Mouse (Mus musculus) frontal cortex, postnatal 25 days (tissue): ENCODE data around the gene Prkg1.
"Not testable (repeated sequence)": the region's sequence is repeated elsewhere in the genome, so short reads cannot be mapped to it uniquely, and the experiment has no call there.

Experiments used
- DNase-seq, 2 experiments: peaks; one replicate each; pipeline ENCODE4 v3.0.0; 2022; ENCODE audit warnings: low spot score in 2 of 2

Gene Prkg1

GRCm38 (mm10) chr19:31284581-31284980 lies 480.3 kb downstream of the Prkg1 start:
- no peak for DNase-seq

GRCm38 (mm10) chr19:31284126-31284525 lies 480.7 kb downstream of the Prkg1 start:
- DNase-seq: no peak

- DNase-seq: no peak
Observed at GRCm38 (mm10) chr19:31283617-31284016, 481.2 kb downstream of the Prkg1 start.

- DNase-seq: no peak
Observed at GRCm38 (mm10) chr19:31279797-31280486, 484.9 kb downstream of the Prkg1 start.

GRCm38 (mm10) chr19:31262438-31262837 lies 502.4 kb downstream of the Prkg1 start:
- no peak for DNase-seq

GRCm38 (mm10) chr19:31260494-31260893 lies 504.3 kb downstream of the Prkg1 start:
- DNase-seq: no peak

- no peak for DNase-seq
Observed at GRCm38 (mm10) chr19:31255780-31256179, 509.1 kb downstream of the Prkg1 start.

- no peak for DNase-seq
Observed at GRCm38 (mm10) chr19:31232410-31232809, 532.4 kb downstream of the Prkg1 start.

GRCm38 (mm10) chr19:31228385-31228784 lies 536.4 kb downstream of the Prkg1 start:
- DNase-seq: no peak

- DNase-seq: no peak
Observed at GRCm38 (mm10) chr19:31223457-31223856, 541.4 kb downstream of the Prkg1 start.

- not testable (repeated sequence) for DNase-seq
Observed at GRCm38 (mm10) chr19:31219261-31219660, 545.6 kb downstream of the Prkg1 start.

GRCm38 (mm10) chr19:31210850-31211249 lies 554.0 kb downstream of the Prkg1 start:
- no peak for DNase-seq

GRCm38 (mm10) chr19:31210449-31210848 lies 554.4 kb downstream of the Prkg1 start:
- DNase-seq: no peak

- no peak for DNase-seq
Observed at GRCm38 (mm10) chr19:31199583-31199982, 565.2 kb downstream of the Prkg1 start.

GRCm38 (mm10) chr19:31198461-31198860 lies 566.4 kb downstream of the Prkg1 start:
- no peak for DNase-seq

GRCm38 (mm10) chr19:31197076-31197475 lies 567.8 kb downstream of the Prkg1 start:
- DNase-seq: no peak

GRCm38 (mm10) chr19:31188559-31189218 lies 576.1 kb downstream of the Prkg1 start:
- no peak for DNase-seq

- DNase-seq: no peak
Observed at GRCm38 (mm10) chr19:31180757-31181156, 584.1 kb downstream of the Prkg1 start.

GRCm38 (mm10) chr19:31177279-31177922 lies 587.4 kb downstream of the Prkg1 start:
- no peak for DNase-seq

GRCm38 (mm10) chr19:31170985-31171384 lies 593.8 kb downstream of the Prkg1 start:
- DNase-seq: no peak

- DNase-seq: no peak
Observed at GRCm38 (mm10) chr19:31158944-31159460, 605.8 kb downstream of the Prkg1 start.

GRCm38 (mm10) chr19:31153399-31153798 lies 611.4 kb downstream of the Prkg1 start:
- no peak for DNase-seq

- DNase-seq: no peak
Observed at GRCm38 (mm10) chr19:31149902-31150301, 614.9 kb downstream of the Prkg1 start.
